Mouse (Mus musculus): Measurements from ENCODE around the gene Atp13a3.

- TF ChIP-seq CTCF (IDR thresholded peaks at IDR 0.05; ENCODE audit: low read depth, low read length) = no peak
- TF ChIP-seq POLR2A (IDR thresholded peaks at IDR 0.05; ENCODE audit: insufficient read depth, low read length) = no peak
- TF ChIP-seq EP300 (IDR thresholded peaks at IDR 0.05; ENCODE audit: insufficient read depth, low read depth, low read length) = no peak
These were observed 101.5 kb downstream of the Atp13a3 start for GRCm38 (mm10) chr16:30304236-30304635.
